Mouse (Mus musculus): ENCODE data around the gene Pdpr. TPM values are rescaled to one million over a fixed set of nuclear protein-coding genes. Genes with fewer than 3 reads are reported as not detected.
"Not testable (repeated sequence)": the region's sequence is repeated elsewhere in the genome, so short reads cannot be mapped to it uniquely, and the experiment has no call there.

The Pdpr gene
- total RNA-seq, 2 experiments from 2014 or later: 38.3 to 44.7 TPM

DNA sequence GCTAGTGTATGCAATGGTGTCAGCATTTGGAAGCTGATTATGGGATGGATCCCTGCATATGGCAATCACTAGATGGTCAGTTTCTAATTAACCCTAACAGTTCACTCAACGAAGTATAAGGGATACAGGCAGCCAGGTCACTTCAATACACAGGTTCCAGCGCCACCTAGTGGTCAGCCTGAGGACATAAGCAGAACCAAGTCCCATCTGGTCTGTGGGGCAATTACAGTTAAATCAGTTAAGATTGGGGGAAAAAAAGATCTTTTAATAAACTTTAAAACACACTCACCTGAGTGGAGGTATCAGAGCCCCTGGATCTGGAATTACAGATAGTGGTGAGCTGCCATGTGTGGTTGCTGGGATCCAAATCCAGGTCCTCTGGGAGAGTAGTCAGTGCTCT lies 4.3 kb upstream of the Pdpr start:
- peak; percentile 80 to 86 for DNase-seq

DNA sequence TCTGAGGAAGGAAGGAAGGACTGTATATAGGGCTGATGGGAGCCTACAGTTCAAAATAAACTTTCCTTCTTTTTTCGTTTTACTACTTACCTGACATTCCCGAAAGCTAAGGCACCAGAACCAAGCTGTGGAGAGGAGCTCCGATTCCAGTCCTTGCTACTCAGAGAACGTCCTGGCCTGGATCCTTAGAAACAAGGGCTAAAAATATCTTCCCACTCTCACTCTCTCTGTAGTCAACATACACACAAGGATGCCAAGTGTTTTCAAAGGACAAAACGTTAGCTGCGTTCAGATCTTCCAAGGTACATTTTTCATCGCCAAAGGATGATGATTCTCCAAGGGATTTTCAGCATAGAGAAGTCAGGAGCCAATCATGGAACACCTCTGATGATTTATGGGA lies 2.7 kb upstream of the Pdpr start:
- DNase-seq: no peak

DNA sequence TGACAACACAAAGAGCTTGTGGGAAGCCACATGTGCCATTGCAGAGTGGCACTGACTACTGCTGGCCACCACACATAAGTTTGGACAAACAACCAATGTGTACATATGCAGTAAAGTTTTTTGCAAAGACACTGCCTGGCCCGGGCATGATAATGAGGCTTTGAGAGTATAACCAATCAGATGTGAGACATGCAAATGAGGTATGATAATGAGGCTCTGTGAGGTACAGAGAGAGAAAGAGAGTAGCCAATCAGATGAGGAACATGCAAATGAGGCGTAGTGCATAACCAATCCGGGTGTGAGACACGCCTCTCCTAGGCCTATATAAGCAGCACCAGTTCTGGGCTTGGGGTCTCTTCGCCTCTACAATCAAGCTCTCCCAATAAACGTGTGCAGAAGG lies 2.1 kb upstream of the Pdpr start, which contains the start of gene Clec18a:
Gene Clec18a, minus strand, starts transcription at position 101 of the 400 bp plus-strand sequence.
- DNase-seq: not testable (repeated sequence)

DNA sequence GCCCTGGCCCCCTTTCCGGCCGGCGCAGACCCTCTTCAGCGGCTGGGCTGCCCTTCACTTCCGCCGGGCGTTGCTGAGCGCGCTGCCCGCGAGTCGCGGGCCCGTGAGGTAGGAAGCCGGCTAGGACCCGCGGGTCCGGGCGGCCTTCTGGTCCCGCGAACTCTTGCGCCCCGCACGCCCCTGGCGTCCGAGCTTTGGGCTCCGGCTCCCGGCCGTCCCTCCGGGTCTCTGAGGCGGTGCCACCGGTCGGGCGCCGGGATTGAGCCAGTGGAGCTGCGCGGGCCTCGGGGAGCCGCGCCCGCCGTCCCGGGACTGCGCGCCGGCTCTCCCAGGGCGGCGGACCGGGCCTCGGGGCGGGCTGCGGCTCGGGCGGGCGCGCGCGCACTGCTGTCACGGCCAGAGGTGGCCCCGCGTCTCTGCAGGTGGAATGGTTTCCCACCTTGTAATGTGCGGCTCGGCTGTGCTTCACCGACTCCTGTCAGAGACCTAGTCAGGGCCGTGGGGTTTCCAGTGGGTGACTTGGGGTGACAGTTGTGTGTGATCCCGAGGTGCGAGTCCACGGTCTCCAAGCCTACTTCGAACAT lies 381 bp downstream of the Pdpr start:
- DNase-seq: peak; percentile 42 to 50

DNA sequence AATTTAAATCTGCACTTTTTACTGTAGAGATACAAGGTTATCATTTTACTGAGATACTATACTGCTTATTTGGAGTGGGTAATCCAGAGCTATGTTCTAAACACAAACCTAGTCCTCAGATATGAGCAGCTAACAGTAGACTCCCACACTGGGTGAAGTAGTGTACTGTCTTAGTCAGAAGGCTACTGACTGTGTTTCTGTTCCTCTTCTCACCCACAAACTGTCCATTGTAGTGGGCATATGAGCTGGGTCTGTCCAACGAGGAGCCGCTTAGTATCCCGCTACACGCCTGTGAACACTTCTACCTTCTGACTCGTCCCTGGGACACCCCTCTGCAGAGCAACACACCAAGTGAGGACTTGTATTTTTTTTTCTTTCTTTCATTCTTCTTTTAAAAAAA lies 20.5 kb downstream of the Pdpr start:
- no peak for DNase-seq

DNA sequence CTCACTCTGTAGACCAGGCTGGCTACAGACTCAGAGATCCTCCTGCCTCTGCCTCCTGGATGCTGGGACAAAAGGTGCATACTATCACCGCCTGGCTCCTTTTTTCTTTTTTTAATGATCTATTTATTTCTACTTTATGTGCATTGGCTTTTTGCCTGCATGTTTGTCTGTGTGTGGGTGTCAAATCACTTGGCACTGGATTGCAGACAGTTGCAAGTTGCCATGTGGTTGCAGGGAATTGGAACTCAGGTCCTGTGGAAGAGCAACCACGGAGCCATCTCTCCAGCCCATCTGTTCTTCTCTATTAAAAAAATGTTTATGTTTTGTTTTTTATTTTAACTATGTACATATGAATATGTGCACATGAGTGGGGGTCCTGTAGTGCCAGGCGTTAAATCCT lies 25.1 kb downstream of the Pdpr start:
- no peak for DNase-seq

DNA sequence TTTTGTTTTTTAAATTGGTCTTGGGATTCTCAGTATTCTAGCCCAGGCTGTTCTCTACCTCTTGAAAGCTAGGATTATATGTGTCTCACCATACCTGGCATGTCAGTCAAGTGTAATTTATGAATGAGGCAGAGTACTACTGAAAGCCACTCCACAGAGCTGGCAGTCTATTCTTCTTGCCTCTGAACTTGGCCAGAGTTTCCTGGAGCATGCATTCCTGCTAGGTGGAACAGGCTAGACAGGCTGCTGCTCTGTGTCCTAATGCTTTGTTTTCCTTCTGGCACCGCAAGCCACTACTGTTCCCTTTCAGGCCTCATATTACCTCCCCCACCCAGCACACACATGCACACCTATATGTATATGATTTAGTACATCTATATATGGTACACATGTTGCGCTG lies 36.3 kb downstream of the Pdpr start:
- DNase-seq: no peak

DNA sequence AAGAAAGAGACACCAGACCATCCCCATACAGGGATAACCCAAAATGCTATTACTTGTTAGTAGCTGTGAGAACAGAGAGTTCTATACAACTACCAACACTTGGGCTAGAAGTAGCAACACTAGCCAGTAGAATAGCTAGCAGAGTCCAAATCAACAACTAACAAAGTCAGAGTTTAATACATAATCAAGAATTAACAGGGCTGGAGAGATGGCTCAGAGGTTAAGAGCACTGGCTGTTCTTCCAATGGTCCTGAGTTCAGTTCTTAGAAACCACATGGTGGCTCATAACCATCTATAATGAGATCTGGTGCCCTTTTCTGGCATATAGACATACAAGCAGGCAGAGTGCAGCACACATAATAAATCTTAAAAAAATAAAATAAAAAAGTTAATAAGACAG lies 48.1 kb downstream of the Pdpr start:
- DNase-seq: no peak

DNA sequence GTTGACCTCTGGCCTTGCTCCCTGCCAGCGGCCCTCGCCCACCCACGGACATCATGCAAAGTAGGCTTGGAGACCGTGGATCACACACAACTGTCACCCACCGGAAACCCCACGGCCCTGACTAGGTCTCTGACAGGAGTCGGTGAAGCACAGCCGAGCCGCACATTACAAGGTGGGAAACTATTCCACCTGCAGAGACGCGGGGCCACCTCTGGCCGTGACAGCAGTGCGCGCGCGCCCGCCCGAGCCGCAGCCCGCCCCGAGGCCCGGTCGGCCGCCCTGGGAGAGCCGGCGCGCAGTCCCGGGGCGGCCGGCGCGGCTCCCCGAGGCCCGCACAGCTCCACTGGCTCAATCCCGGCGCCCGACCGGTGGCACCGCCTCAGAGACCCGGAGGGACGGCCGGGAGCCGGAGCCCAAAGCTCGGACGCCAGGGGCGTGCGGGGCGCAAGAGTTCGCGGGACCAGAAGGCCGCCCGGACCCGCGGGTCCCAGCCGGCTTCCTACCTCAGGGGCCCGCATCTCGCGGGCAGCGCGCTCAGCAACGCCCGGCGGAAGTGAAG lies 50.5 kb downstream of the Pdpr start:
- peak; percentile 33 to 41 for DNase-seq

DNA sequence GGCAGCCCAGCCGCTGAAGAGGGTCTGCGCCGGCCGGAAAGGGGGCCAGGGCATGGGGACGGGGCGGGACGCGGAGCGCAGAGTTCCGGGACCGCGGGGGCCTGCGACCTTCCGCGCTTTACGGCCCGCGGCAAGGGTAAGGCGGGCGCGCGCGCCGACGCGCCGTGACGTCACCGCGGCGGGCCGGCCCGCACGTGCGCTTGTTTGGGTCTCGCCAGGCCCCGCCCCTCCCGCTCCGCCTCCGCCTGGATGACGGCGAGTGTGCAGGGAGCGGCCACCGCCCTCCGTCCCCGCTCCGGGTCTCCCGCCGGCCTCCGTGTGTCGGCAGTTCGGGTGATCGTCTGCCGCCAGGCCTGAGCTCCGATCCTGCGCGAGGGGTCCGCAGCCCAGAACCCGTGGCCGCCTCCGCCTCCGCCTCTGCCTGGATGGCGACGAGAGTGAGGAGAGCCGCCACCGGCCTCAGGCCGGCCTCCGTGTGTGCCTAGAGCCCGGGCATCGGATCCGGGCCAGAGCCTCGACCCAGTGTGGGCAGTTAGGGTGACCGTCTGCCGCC lies 51.1 kb downstream of the Pdpr start:
- DNase-seq: peak; percentile 97 to 99

DNA sequence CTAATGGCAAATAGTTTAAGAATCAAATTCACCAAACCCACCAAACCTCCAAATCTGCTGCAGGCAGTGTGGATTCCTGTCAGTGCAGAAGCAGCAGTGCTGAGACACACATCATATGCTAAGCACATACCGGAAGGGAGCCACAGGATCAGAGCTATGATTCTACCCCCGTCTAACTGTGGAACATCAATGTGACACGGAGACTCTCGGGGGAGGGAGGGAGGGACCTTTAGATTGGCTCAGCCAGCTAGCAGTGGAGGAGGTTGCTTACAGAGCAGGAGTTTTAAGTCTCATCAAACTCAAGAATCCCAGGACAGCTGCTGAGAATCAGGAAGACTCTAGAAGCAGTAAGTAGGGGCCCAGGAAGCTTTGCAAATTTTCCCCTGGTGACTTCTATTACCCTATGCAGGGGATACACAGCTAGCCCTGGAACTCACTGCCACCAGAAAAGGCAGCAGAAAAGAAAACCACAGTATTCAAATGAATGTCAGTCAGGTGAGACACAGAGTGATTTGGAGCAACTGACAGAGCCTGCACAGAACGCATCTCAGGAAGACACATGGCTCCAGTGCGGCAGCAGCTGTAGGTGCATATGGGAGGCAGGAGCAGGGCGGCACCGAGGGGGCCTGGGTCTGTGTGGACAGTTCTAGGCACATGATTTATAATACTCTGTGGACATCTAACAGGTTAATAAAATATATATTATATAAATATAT lies 61.4 kb downstream of the Pdpr start:
- DNase-seq: no peak

DNA sequence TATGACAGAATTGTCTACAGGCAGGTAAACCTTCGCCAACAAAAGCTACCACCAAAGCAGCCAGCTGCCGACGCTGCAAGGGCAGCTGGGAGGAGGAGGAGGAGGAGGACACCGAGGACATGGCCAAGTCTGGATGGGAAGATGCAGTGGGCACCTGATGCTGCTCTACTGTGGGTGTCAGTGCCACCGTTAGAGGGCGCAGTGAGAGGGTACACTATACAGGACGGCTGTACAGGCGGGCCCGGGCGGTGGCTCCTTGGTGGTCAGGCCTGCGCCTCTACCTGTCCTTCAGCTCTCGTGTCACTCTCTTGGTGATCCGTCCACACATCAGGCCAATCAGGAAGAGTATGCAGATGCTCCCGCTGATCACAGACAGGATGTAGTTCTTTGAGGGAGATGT lies 63.2 kb downstream of the Pdpr start:
- peak; percentile 71 to 78 for DNase-seq

DNA sequence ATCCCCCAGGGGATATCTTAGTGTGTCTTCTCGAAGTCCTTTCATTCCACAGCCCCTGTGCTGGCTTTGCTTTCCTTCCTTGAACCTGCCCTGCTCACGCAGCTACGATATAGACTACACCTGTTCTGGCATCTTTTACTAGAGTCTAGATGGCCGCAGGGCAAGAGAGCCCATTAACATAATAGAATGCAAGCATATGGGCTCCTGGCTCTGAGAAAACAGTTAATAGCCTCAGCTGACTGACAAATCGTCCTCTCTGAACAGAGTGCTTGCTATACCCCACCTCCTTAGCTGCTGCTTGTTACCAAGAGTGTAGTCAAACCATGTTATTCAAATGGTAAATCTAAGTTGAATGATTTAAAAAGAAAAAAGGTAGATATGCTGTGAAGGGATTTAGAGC lies 77.2 kb downstream of the Pdpr start:
- DNase-seq: no peak

DNA sequence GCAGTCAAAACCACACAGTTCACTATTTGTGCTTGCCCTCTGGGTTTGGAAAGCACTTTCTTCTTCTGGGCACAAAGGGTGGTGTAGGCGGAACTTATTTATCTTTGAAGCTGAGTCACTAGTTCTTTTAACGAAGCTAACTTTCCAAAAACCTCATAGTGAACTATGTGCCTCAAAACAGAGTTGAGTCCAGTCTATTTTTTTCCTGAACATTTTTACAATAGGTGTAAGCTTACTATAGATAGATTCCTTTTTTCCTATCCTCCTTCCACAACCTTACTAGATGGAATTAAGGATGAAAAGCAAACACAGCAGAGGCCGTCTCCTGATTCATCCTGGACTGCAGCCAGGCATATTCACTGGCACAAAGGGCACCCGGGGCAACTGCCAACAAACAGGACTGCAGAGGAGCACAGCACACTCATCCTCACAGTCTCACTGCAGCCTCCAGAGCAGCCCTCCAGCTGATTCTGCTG lies 91.1 kb downstream of the Pdpr start:
- DNase-seq: peak; percentile 91 to 92

Other genes with a start within 250 kb of the Pdpr start
- 100 to 1,000 TPM in 1 of 2 experiments, 10 to 100 TPM in 1; 86.2 to 105 TPM for gene Cog4, start 248.0 kb upstream of the Pdpr start, total RNA-seq (2021)
- 10 to 100 TPM; 76.9 to 81.8 TPM for gene Sf3b3, start 247.8 kb upstream of the Pdpr start, total RNA-seq (2021)
- 1 to 10 TPM; 9.4 to 9.5 TPM for gene Fuk, start 192.1 kb upstream of the Pdpr start, total RNA-seq (2021)
- 10 to 100 TPM; 22.1 to 23.3 TPM for gene St3gal2, start 174.7 kb upstream of the Pdpr start, total RNA-seq (2021)
- 10 to 100 TPM; 44.1 to 46.8 TPM for gene Ddx19a, start 96.8 kb upstream of the Pdpr start, total RNA-seq (2021)
- 10 to 100 TPM; 11.8 to 12.5 TPM for gene Ddx19b, start 62.9 kb upstream of the Pdpr start, total RNA-seq (2021)
- 100 to 1,000 TPM; 114 to 165 TPM for gene Aars, start 61.5 kb upstream of the Pdpr start, total RNA-seq (2021)
- not detected for gene Exosc6, start 38.3 kb upstream of the Pdpr start, total RNA-seq (2021)
- not detected for gene Clec18a, start 2.2 kb upstream of the Pdpr start, total RNA-seq (2021)
- 100 to 1,000 TPM; 116 to 123 TPM for gene Glg1, start 164.6 kb downstream of the Pdpr start, total RNA-seq (2021)
- 10 to 100 TPM; 48.8 to 72.7 TPM for gene Rfwd3, start 205.6 kb downstream of the Pdpr start, total RNA-seq (2021)
- 10 to 100 TPM; 10.9 to 20.6 TPM for gene Mlkl, start 243.5 kb downstream of the Pdpr start, total RNA-seq (2021)